Mouse (Mus musculus) liver, embryonic 14.5 days (tissue): ENCODE measurements around the gene Tet1.

Source experiments
- CTCF ChIP-seq: IDR thresholded peaks from 2 replicates; pipeline ENCODE4 v1.5.1; 2016; ENCODE audit warnings: antibody characterized with exemption, low read depth, control low read depth
- EP300 ChIP-seq: IDR thresholded peaks from 2 replicates; pipeline ENCODE4 v1.6.1; 2016; ENCODE audit warnings: antibody characterized with exemption, low read depth

DNA sequence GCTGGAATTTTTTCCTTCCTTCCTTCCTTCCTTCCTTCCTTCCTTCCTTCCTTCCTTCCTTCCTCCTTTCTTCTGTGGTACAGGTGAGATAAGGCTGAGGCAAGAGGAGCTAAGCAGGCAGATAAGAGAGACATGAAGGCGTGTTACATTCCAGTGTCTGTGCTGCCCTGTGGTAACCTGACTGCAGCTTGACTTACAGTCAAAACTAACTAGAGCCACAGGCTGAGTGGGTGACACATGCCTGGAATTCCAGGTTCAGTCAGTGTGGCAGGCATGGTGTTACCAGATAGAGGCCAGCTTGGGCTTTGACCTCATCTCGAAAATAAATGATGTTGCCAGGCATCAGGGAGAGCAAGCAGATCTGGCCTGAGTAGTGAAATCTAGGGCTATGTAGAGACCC lies 53.8 kb downstream of the Tet1 start:
- TF ChIP-seq CTCF (no peak), EP300 (no peak)
